Mouse (Mus musculus) frontal cortex, adult (tissue): ENCODE measurements around the gene Pttg1.

Source experiments
- ATAC-seq: cut with Nextera tagmentation; 2 replicates; pipeline ENCODE4 v1.9.2; 2017; ENCODE audit warnings: mild to moderate bottlenecking, moderate library complexity, mixed read lengths; ENCODE audit not compliant: low TSS enrichment

The Pttg1 gene

DNA sequence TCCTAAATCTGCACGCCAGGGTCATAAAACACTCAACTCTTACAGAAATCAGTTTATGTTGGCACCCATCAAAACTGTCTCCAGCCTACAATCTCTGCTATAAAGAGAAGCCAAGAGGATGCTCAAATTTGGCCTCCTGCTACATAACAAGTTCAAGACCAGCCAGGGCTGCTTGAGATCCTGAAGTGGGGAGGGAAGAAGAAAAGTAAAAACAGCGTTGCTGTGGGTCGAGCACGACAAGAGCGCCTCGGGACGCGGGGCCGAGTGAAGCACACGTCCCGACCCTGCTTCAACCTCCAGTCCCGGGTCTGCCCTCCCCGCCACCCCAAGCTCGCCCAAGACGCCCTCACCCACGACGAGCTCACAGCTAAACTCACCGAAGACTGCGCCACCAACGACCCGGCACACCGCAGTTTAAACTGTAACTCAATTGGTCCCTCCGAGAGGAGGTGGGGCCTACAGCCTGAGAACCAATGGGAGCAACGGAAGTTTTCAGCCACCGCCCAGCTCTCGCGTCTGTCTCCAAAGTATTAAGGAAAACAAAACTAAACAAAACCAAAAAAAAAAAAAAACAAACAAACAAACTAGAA lies at the start of gene Pttg1:
Gene Pttg1 (minus strand): TSS at position 428 of the 590 bp plus-strand sequence.
- ATAC-seq = peak; percentile 100

DNA sequence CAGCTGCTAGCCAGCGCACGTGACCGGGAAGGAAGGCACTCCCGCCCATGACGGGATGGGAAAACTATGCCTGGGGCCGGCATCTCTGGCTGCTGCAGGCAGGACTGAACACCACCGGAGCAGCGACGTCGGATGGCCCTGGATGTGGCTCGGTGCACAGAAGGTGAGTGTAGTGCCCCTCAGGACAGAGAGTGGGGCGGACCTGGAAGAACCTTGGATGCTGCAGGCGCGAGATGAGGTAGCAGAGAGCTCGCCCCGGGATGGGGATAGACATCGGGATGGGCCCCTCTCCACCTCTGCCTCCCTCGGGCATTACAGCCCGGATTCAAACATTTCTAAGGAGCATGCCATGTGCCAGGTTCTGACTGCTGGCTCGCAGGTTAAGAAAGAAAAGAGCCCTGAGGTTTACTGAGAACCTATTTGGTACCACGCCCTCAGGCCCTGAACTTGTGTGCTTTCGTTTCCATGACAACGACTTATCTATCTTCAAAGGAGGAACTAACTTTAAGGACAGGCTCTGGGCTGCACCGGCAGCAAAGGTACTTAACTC lies 48.2 kb upstream of the Pttg1 start, which contains the start of gene C1qtnf2:
Gene C1qtnf2 (plus strand): TSS at position 52 of the 550 bp plus-strand sequence.
- peak; percentile 77 for ATAC-seq

DNA sequence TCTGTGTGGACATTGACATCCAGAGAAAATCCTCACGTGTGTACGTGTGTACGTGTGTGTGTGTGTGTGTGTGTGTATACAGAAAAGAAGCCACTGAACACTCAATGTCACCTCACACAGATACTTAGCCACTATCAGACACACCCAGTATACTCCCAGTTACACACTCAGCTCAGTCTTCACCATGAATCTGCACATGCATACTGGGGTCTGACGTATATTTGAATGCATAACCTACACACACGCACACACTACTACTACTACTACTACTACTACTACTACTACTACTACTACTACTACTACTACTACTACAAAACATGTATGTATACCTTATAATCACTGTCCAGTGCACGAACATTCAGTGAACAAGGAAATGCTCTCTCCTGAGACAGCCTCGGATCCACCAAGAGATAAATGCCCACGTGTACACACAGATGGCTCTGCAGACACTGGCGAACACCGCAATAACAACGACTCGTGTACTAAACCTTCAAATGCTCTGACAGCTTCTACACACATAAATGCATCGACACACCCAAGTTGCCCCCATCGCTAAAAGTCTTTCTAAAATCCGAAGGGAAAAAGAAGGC lies 47.7 kb upstream of the Pttg1 start:
- peak; percentile 80 for ATAC-seq

DNA sequence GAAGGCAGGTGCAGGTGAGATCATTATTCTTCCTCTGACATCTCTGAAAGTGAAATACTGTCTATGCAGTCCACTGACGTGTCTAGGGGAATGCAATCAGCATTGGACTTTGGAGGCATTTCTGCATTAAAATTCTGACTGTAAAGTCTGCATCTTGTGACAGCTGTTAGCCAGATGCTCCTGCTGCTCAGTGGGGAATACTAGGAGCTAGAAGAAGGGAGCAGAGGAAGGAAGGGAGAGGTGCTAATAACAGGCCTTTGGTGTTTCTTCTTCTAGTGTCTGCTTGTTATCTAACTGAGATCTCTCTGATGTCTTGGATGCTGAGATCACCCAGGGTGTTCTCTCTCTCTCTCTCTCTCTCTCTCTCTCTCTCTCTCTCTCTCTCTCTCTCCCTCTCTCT lies 47.1 kb upstream of the Pttg1 start:
- ATAC-seq = no peak

DNA sequence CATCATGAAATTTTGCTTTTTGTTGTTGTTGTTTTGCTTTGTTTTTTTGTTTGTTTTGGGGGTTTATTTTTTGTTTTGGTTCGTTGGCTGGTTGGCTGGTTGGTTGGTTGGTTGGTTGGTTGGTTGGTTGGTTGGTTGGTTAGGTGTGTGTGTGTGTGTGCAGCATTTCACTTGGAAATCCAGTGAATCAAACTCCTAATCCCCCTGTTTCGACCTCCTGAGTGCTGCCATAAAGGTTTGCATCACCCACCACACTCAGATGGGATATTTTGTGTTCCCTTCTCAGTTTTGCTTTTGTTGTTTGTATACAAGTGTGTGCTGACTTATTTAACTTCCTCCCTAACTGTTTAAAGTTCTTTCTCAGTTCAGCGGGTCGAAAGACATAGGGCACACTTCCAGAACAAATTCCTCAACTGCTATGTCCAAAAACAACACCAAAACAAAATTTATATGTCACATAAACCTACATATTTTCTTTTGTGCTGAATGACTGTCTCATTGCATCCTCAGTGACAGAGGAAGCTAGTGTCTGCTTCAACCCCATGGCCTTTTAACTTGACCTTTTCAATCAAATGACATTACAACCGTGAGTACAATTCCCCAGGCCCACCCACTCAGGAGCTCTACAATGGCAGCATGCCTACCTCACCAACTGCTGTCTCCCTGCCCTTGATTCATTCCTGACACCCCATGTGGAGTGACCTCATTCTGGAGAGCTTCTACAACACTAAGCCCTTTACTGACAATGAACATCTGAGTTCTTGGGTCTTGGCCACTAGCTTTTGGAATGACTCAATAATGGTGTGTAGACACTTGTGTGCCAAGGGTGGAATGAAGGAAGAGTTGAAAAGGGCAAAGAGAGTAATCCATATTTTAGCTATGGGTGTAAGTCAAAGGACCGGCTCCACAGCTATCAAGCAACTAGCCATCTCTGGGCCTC lies 45.1 kb upstream of the Pttg1 start:
- ATAC-seq = no peak

DNA sequence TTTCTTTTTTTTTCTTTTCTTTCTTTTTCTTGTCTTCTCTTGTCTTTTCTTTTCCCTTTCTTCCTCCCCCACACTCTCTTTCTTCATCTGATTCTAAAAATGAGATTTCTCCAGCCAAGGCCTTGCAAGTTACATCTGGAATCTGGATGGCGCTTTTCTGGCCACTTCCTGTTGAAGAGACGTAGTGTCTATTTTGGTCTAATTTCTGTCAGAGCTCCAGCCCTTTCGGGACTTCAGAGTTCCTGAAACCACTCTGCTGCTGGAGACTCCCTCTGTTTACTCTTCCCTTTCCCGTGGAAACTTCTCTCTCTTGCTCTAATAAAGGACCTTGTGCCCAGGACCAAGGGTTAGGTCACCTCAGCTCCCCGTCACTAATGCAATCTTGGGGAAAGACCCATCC lies 44.1 kb upstream of the Pttg1 start:
- ATAC-seq = no peak

DNA sequence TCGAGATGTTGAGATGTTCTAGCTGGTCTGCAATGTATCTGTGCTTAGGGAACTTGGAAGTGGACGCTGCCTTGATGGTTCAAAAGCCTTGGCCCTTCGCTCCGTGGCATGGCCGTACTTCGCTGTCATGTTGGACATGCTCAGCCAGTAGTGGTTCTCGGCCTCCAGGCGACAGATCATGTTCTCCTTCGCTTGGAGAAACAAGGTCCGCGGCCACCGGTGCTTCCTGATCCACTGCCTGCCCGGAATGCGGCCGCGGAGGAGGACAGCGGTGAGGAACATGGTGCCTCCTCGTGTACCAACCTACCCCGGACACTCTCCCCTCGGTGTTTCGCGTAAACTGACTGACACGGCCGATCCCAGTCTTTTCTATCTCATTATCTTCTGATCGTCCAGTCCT lies 37.2 kb upstream of the Pttg1 start:
- no peak for ATAC-seq

DNA sequence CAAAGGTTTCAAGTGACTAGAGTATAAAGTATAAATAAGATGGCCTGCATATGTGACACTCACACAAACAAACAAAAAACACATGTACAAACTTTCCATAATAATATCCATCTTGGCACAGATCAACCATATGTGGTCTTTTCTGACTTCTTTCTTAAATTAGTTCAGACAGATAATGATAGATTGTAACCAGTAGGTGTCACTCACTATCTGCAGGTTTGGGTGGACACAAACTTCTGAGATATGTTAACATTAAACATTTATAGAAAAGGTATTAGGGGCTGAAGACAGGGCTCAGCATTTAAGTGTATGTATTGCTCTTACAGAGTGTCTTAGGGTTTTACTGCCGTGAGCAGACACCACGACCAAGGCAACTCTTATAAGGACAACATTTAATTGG lies 26.2 kb upstream of the Pttg1 start:
- ATAC-seq = no peak

DNA sequence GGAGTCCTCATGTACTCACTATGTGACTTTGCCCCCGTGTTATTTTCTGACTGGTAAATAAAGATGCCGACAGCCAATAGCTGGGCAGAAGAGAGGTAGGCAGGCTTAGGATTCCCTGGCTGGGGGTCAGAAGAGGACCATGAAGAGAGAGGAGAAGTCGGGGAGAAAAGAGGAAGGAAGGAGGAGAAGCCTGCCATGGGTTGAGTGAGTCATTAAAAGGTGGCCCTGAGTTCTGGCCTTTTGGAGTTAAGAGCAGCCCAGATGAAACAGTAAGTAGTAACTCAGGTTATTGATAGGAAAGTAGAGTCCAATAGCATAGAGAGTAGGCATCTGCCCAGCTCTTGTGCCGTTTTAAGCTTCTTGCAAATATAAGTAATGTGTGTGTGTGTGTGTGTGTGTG lies 25.3 kb upstream of the Pttg1 start:
- no peak for ATAC-seq

DNA sequence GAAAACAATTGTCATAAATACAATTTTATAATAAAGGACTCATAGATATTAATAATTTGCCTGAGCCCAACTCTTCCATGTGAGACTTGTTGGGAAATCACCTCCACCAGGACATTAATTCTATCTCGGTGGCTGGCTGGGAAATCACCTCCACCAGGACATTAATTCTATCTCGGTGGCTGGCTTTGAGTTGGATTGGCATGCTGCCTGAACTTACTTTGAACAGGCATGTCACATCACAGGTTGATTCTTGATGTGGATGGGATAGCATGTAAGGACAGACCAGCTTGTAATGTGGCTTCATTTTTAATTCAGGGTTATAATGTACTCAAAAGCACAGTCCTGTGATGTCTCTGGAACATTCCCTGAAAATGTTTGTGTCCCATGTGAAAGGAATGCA lies 23.9 kb upstream of the Pttg1 start:
- no peak for ATAC-seq

DNA sequence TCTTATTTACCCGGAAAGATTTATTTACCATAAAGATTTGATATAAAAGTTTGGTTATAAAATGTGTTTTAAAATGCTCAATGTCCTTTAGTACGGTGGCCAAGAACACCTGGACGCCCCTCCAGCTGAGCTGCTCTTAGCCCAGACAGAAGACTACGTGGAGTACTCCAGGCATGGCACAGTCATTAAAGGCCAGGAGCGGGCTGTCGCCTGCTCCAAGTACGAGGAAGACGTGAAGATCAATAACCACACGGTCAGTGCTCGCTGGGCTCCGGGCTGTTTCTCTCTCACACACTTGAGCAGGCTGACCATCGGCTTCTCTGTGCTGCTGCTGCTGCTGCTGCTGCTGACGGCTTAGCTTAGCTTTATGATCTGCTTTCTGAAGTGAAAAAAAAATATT lies 17.1 kb upstream of the Pttg1 start:
- ATAC-seq = no peak

DNA sequence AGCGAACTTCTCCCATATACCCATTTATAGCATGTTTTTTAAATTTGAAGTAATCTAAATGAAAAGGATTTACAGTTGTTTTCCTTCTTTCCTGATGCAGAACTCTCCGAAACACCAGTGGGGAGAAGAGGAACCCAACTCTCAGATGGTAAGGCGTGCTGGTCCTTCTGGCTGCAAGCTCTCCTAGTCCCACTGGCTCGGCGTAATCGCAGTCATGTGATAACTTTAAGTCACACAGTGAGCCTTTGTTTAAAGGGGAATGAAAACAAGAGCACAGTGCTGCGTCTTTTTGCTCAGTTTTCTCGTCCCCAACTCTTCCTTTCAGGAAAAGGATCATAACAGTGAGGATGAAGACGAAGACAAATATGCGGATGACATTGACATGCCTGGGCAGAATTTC lies 15.1 kb upstream of the Pttg1 start:
- ATAC-seq = no peak

DNA sequence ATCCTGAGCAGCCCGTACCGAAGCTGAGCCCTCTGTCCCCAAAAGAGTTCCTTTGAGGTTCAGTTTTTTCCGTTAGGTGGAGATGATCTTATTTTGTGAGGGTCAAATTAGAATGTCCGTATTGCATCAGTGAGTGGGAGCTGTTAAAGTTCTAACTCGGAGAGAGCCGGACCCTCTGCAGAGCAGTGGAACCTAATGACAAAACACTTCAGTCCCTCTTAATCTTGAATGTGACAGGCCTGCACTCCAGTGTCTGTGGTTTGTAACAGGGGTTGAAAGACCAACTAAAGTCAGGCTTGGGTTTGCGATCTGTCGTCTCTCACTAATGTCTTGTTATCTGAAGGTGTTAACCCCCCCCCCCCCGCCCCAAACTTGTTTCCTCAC lies 8.0 kb upstream of the Pttg1 start:
- ATAC-seq = no peak

DNA sequence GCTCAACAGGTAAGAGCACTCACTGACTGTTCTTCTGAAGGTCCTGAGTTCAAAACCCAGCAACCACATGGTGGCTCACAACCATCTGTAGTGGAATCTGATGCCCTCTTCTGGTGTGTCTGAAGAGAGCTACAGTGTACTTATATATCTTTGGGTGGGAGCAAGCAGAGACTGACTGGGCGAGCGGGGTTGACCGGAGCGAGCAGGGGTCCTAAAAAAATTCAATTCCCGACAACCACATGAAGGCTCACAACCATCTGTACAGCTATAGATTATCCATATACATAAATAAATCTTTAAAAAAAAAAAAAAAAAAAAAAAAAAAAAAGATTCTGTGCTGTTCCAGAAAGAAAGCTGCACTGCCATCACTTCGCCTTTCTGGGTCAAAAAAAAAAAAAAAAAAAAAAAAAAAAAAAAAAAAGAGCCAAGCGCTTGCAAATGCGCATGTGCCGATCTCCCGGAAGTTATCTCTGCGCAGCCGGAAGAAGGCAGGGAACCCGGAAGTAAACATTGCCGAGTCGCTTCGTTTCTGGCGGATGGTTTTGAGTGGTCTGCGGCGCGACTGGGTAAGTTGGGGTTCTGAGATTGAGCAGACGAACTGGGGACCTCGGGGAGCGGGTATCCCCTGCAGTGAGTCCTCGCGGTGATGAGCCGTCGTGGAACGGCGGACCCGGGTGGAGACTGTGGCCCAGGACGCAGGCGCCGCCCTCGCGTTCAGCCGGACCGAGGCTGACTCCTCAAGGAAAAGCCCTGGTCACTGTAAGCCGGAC lies 7.4 kb upstream of the Pttg1 start, which contains the start of gene Slu7:
Gene Slu7 (plus strand): TSS at position 491 of the 770 bp plus-strand sequence.
- ATAC-seq = peak; percentile 96

DNA sequence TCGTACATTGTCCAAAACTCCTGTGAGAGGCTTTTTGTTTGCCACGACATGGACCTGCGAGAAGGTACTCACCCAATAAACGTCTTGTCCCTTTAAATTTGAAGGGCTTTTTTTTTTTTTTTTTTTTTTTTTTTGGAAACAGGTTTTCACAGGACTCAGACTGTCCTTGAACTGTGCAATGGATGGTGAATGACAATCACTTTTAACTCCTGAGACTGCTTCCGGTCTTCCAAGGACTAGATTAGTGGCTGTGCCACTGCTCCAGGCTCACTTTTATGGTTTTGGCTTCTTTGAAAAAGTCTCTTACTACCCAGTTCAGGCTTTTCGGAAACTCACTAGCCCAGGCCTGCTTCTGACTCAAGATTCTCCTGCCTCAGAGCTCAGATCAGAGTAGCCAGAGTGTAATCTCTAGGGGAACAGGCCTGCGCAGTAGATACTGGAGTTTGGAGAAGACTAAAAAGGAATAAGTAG lies 398 bp upstream of the Pttg1 start:
- peak; percentile 39 for ATAC-seq

DNA sequence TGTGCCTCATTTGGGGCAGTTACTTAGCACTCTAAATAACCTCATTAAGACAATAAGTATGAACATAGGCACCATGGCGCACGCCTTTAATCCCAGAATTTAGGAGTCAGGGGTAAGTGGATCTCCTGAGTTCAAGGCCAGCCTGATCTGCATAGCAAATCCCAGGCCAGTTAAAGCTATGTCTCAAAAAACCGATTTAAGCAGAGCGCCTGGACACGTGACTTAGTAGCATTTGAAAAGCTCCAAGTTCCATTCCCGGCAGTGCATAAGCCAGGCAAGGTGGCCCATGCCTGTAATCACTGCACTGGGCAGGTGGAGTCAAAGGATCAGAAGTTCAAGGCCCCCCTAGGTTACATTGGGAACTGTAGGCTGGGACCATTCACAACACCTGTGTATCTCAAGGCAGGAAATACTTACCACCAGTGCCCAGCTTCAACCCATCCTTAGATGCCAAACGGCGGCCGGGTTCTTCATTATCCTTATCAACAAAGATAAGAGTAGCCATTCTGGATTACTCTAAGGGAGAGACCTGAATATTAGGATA lies 813 bp downstream of the Pttg1 start:
- ATAC-seq = no peak

DNA sequence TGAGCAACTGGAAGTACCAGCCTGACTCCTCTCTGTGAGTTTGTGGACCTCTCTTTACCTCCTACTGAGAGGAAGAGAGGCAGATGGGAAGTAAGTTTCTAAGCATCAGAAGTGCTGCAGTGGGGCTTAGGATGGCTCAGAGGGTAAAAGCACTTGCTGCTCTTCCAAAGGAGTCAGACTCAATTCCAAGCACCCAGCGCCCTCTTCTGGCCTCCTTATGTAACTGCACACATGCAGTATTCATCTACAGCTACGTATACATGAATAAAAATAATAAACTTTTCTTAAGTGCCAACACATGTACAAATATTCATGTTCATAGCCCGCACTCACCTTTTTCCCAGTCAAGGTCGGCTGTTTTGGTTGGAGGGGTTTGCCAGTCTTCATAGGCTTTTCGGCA lies 1.7 kb downstream of the Pttg1 start:
- no peak for ATAC-seq

DNA sequence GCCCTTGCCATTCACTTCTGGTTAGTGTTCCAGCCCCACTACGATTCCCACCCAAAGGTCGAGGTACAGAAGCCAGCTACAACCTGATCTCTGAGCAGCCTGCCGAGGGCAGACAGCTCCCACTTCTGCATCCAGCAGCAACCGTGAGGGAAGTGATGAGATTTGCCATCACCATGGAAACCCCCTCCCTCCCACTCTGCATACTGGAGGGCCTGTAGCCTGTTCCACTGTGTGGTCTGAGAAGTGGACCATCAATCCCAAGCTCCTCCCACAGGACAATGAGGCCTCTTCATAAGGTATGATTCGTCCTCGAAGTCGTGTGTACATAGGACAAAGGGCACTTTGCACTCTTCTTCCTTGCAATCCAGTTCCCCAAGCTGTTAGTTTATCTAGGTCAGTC lies 8.8 kb downstream of the Pttg1 start:
- peak; percentile 56; the same call in 1 of the 2 replicates for ATAC-seq

DNA sequence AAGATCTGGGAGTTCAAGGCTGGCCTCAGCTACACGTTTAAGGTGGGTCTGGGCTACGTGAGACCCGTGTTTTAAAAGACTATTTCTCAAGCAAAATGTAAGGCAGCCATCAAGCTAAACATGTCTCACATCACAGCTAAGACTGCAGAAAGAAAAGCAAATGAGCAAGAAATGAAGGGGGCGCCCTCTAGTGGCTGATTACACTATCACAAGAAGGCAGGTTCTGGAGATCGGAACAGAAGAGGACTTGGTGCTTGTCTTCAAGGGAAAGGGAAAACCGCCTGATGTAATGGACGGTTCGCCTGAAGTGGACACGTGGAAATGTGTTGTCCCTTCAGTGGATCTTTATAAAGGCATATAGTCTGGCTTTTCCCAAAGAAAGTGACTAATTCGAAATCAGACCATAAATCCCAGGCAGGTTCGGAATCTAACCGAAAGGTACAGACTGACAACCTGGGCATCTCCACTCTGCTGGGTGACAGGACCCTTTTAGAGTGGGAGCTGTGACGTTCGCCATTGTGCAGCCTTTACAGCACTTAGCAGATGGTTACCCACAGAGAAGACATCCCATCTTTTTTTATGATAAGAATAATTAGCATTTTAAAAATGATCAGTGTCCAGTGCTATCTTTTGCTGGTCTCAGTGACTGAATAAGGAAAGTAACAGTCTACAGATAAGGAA lies 13.1 kb downstream of the Pttg1 start:
- ATAC-seq = peak; percentile 81

DNA sequence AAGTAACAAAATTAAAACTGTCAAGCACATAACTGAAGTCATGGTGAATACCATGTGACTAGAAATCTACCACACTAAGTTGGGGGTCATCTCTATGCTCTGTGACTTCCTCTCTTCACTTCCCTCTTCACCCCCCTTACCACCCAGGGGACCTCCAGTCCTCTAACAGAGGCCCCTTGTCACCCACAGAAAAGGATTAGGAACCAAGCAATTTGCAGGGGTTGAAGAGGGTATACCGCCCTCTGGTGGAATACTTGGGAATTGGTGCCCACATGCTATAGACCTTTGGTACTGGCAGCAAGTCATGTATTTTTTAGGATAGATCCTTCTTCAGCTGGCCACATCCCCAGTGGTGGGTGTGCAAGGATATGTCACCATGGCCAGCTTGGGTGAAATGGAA lies 14.6 kb downstream of the Pttg1 start:
- ATAC-seq = peak; percentile 45

DNA sequence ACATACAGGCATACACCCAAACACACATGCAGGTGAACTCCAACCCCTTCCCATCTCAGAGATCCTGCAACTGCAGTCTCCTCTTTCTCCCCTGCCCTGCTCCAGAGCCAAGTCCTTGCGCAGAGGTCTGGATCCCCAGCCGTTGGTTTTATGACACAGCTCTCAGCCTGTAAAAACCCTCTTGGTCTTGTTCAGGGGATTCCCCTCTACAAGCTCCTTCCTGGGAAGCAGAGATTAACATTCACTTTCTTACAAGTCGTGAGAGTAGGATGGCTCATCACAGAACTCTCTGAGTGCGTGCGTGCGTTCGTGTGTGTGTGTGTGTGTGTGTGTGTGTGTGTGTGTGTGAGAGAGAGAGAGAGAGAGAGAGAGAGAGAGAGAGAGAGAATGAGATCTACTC lies 15.8 kb downstream of the Pttg1 start:
- no peak for ATAC-seq
